Mouse (Mus musculus): ENCODE results near the gene Olfr1045.
"Not testable (repeated sequence)": the region's sequence is repeated elsewhere in the genome, so short reads cannot be mapped to it uniquely, and the experiment has no call there.

The Olfr1045 gene

GRCm38 (mm10) chr2:86202909-86203308, at the start of gene Olfr1045:
Gene Olfr1045 (minus strand): TSS chr2:86203009.
- DNase-seq (ENCODE audit: low read depth), result no peak

- no peak for DNase-seq (ENCODE audit: low read depth)
These were observed 37.4 kb upstream of the Olfr1045 start, which contains the start of gene Olfr1048 for GRCm38 (mm10) chr2:86240189-86240588. Gene Olfr1048 (minus strand): TSS chr2:86240289.

GRCm38 (mm10) chr2:86231301-86231700, 28.5 kb upstream of the Olfr1045 start, which contains the start of gene Olfr1047:
Gene Olfr1047 (minus strand): TSS chr2:86231401.
- DNase-seq (ENCODE audit: low read depth), result no peak

- no peak for DNase-seq (ENCODE audit: low read depth)
These were observed 16.4 kb upstream of the Olfr1045 start, which contains the start of gene Olfr1046 for GRCm38 (mm10) chr2:86219214-86219613. Gene Olfr1046 (minus strand): TSS chr2:86219314.

- DNase-seq (ENCODE audit: low read depth), result no peak
These were observed 6.9 kb downstream of the Olfr1045 start for GRCm38 (mm10) chr2:86195863-86196262.

GRCm38 (mm10) chr2:86185583-86185982, 17.2 kb downstream of the Olfr1045 start, which contains the start of gene Olfr52:
Gene Olfr52 (minus strand): TSS chr2:86185683.
- no peak for DNase-seq (ENCODE audit: low read depth)

GRCm38 (mm10) chr2:86179950-86180349, 22.9 kb downstream of the Olfr1045 start:
- no peak for DNase-seq (ENCODE audit: low read depth)

GRCm38 (mm10) chr2:86177720-86178119, 25.1 kb downstream of the Olfr1045 start, which contains the start of gene Olfr1044:
Gene Olfr1044 (minus strand): TSS chr2:86177820.
- no peak for DNase-seq (ENCODE audit: low read depth)

GRCm38 (mm10) chr2:86175422-86175821, 27.4 kb downstream of the Olfr1045 start:
- not testable (repeated sequence) for DNase-seq (ENCODE audit: low read depth)

- DNase-seq (ENCODE audit: low read depth), result no peak
These were observed 35.4 kb downstream of the Olfr1045 start, which contains the start of gene Olfr1043 for GRCm38 (mm10) chr2:86167422-86167821. Gene Olfr1043 (minus strand): TSS chr2:86167522.

- no peak for DNase-seq (ENCODE audit: low read depth)
These were observed 41.1 kb downstream of the Olfr1045 start, which contains the start of gene Olfr1042 for GRCm38 (mm10) chr2:86161738-86162137. Gene Olfr1042 (minus strand): TSS chr2:86161838.

GRCm38 (mm10) chr2:86146632-86147031, 56.2 kb downstream of the Olfr1045 start, which contains the start of gene Olfr1040:
Gene Olfr1040 (minus strand): TSS chr2:86146732.
- DNase-seq (ENCODE audit: low read depth), result no peak

Data from NIH3T3 (cell line).